Mouse (Mus musculus) kidney, embryonic 14.5 days (tissue): ENCODE measurements around the gene Phc1. TPM values are rescaled to one million over a fixed set of nuclear protein-coding genes. Genes with fewer than 3 reads are reported as not detected.
"Not testable (repeated sequence)": the region's sequence is repeated elsewhere in the genome, so short reads cannot be mapped to it uniquely, and the experiment has no call there.

Experiments
- ATAC-seq: fragments of 200-750 bp; cut with Nextera tagmentation; 2 replicates; pipeline ENCODE4 v1.8.0; 2017; ENCODE audit warnings: moderate number of reproducible peaks, mild to moderate bottlenecking, moderate TSS enrichment, moderate library complexity; ENCODE audit not compliant: low FRiP score, low TSS enrichment
- H3K27ac ChIP-seq: fragments of 300-500 bp; sonication (generic); 2 replicates; pipeline ENCODE4 v1.5.1; 2014; ENCODE audit warnings: low read depth, mild to moderate bottlenecking, low read length, moderate library complexity, mixed read lengths
- H3K27me3 ChIP-seq: fragments of 300-500 bp; sonication (generic); 2 replicates; pipeline ENCODE4 v1.6.1; 2014; ENCODE audit warnings: mild to moderate bottlenecking, low read length; ENCODE audit not compliant: control insufficient read depth, insufficient read depth
- H3K36me3 ChIP-seq: fragments of 300-500 bp; sonication (generic); 2 replicates; pipeline ENCODE4 v1.6.1; 2014; ENCODE audit warnings: low read length, mixed read lengths; ENCODE audit not compliant: control insufficient read depth, insufficient read depth
- H3K4me1 ChIP-seq: fragments of 300-500 bp; sonication (generic); 2 replicates; pipeline ENCODE4 v1.6.1; 2014; ENCODE audit warnings: low read length, mixed read lengths; ENCODE audit not compliant: control insufficient read depth, insufficient read depth
- H3K4me2 ChIP-seq: fragments of 300-500 bp; sonication (generic); replicated peaks from 2 replicates; pipeline ENCODE4 v1.6.1; 2014; ENCODE audit warnings: low read depth, mild to moderate bottlenecking, low read length
- H3K4me3 ChIP-seq: fragments of 300-500 bp; sonication (generic); 2 replicates; pipeline ENCODE4 v1.5.1; 2014; ENCODE audit warnings: mild to moderate bottlenecking, low read length
- H3K9ac ChIP-seq: fragments of 300-500 bp; sonication (generic); 2 replicates; pipeline ENCODE4 v1.6.1; 2014; ENCODE audit warnings: low read depth, mild to moderate bottlenecking, low read length, moderate library complexity
- H3K9me3 ChIP-seq: fragments of 300-500 bp; sonication (generic); 2 replicates; pipeline ENCODE4 v1.6.1; 2016; ENCODE audit warnings: low read length; ENCODE audit not compliant: control insufficient read depth
- WGBS: fragments of 180-500 bp; shearing (Covaris S2); extraction: QIAGEN DNeasy Blood & Tissue Kit; methylation state at CpG from one replicate; pipeline ENCODE4 v1.1.7; 2014; 5-methylcytosine and 5-hydroxymethylcytosine counted together
- polyA plus RNA-seq: library from polyadenylated mRNA; unstranded; fragments of >200 nt; fragmentation: Nextera tagmentation; extraction: Ambion mirVana; gene quantifications from 2 replicates; pipeline ENCODE4 v1.2.1, GENCODE M21; 2014

The Phc1 gene
- polyA plus RNA-seq, 1 experiment from 2014 or later = 29.4 TPM

DNA sequence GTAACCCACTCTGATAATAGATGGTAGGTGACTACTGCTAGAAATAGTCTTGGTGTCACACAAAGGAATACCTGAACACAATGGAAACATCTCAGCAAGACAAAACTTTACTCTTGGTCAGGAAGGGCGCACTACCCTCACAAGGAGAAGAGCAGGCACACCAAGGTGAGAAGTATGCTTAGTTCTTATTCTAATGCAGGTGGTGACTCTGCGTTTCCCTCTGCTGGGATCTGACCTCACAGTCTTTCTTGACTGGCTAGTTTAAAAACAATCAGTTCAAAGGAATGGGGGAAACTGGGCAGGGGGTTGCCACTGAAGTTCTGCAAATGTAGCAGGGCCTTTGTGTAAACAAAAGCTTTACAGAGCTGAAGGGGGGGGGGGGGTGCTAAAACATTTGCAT lies 25.9 kb upstream of the Phc1 start:
- Histone ChIP-seq H3K4me1 (no peaks in the 10 kb centered on the region), H3K4me2 (no peak overlapping the region), H3K27me3 (no peaks in the 10 kb centered on the region), H3K27ac (no peak overlapping the region), H3K9ac (no peak overlapping the region), H3K9me3 (no peaks in the 10 kb centered on the region), H3K4me3 (no peak overlapping the region), H3K36me3 (no peaks in the 10 kb centered on the region)
- WGBS = 50% methylated on average over 2 of the region's 2 CpGs
- ATAC-seq = no peak

DNA sequence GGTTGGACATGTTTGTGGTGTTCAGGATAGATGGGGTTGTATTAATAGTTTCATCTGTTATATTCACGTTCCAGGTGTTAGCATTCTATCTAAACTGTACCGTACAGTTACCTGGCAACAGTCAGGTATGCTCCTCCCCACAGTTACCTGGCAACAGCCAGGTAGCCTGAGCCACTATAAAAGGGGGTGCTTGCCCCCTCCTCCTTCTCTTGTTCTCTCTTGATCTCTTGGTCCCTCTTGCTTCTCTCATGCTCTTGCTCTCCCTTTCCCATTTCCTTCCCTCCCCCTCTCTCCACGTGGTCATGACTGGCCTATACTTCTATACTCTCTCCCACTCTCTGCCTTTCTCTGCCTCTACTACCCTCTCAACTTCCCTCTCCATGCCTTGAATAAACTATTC lies 25.3 kb upstream of the Phc1 start:
- ATAC-seq = no peak
- Histone ChIP-seq H3K4me3 (no peak overlapping the region), H3K4me1 (no peaks in the 10 kb centered on the region), H3K36me3 (no peaks in the 10 kb centered on the region), H3K27ac (no peak overlapping the region), H3K27me3 (no peaks in the 10 kb centered on the region), H3K4me2 (no peak overlapping the region), H3K9me3 (no peaks in the 10 kb centered on the region), H3K9ac (no peak overlapping the region)
- 53% methylated on average over 3 of the region's 3 CpGs for WGBS

DNA sequence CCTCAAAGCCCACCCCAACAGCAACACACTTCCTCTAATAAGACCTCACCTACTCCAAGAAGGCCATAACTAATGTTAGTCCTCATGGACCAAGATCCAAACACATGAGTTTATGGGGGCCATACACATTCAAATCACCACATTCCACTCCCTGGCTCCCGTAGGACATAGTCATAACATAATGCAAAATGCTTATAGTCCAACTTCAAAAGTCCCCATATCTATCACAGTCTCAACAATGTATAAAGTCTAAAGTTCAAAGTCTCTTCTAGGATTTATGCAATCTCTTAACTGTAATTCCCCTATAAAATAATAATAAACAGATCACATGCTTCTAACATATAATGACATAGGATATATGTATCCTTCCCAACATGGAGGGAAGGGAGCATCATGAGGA lies 16.7 kb upstream of the Phc1 start:
- 88% methylated on average over 1 of the region's 1 CpGs for WGBS
- H3K9me3 ChIP-seq = no peaks in the 10 kb centered on the region
- no peaks in the 10 kb centered on the region for H3K27me3 ChIP-seq
- no peaks in the 10 kb centered on the region for H3K36me3 ChIP-seq
- H3K27ac ChIP-seq = no peak overlapping the region
- no peak overlapping the region for H3K4me2 ChIP-seq
- no peak overlapping the region for H3K4me3 ChIP-seq
- ATAC-seq = no peak
- no peaks in the 10 kb centered on the region for H3K4me1 ChIP-seq
- H3K9ac ChIP-seq = no peak overlapping the region

DNA sequence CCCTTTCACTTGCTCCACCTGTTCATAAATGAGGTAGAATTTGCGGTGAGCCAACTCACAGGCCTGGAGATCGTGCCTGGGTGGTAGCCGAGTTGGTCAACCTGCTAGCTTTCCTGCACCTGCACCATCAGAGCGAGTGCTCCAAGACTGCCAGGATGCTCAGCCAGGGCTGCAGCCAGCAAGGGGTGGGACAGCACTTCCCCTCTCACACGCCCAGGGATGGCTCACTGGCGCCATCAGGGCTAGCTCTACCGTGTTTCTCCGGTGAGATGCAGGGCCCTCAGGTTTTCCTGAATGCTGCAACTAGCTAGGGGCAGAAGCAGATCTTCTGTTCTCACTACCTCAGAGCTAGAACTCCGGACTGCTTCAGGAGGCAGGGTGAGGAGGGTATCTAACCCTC lies 15.5 kb upstream of the Phc1 start:
- no peak for ATAC-seq
- Histone ChIP-seq H3K36me3 (no peaks in the 10 kb centered on the region), H3K4me3 (no peak overlapping the region), H3K27ac (no peak overlapping the region), H3K9me3 (no peaks in the 10 kb centered on the region), H3K4me2 (no peak overlapping the region), H3K9ac (no peak overlapping the region), H3K27me3 (no peaks in the 10 kb centered on the region), H3K4me1 (no peaks in the 10 kb centered on the region)
- 67% methylated on average over 9 of the region's 9 CpGs for WGBS

DNA sequence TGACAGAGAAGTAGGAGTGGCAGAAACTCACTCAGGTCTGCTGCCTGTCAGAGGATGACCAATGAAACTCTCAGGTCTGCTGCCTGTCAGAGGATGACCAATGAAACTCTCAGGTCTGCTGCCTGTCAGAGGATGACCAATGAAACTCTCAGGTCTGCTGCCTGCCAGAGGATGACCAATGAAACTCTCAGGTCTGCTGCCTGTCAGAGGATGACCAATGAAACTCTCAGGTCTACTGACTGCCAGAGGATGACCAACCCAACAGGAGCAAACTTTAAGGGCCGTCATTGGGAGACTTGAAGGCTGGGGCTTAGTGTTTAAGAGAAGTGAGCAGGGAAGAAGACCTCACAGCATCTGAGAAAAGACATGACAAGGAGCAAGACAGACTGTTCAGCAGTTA lies 7.0 kb upstream of the Phc1 start:
- not testable (repeated sequence) for H3K4me3 ChIP-seq, ATAC-seq, H3K4me1 ChIP-seq, H3K36me3 ChIP-seq, H3K4me2 ChIP-seq, H3K9me3 ChIP-seq, H3K9ac ChIP-seq, H3K27me3 ChIP-seq, H3K27ac ChIP-seq
- 52% methylated on average over 1 of the region's 1 CpGs for WGBS

DNA sequence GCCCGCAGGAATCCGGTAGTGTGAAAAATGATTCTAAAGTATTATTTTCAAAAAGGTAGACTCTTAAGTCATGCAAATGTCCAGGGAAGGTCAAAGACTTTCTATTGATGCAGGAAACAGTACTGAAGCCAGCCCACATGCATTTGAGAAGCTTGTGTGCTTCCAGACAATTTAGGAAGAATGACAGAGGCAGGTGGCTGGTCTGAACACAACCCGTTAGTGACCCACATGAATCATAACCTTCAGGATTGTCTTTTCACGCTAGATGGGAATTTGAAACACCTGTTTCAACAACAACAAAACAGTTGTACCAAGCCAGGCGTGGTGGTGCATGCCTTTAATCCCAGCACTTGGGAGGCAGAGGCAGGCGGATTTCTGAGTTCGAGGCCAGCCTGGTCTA lies 6.0 kb upstream of the Phc1 start:
- 81% methylated on average over 6 of the region's 7 CpGs for WGBS
- no peaks in the 10 kb centered on the region for H3K27me3 ChIP-seq
- no peak for ATAC-seq
- peaks cover 8% of the 10 kb centered on the region for H3K4me1 ChIP-seq
- H3K9ac ChIP-seq = no peak overlapping the region
- no peaks in the 10 kb centered on the region for H3K9me3 ChIP-seq
- no peaks in the 10 kb centered on the region for H3K36me3 ChIP-seq
- no peak overlapping the region for H3K4me2 ChIP-seq
- H3K4me3 ChIP-seq = no peak overlapping the region
- H3K27ac ChIP-seq = no peak overlapping the region

DNA sequence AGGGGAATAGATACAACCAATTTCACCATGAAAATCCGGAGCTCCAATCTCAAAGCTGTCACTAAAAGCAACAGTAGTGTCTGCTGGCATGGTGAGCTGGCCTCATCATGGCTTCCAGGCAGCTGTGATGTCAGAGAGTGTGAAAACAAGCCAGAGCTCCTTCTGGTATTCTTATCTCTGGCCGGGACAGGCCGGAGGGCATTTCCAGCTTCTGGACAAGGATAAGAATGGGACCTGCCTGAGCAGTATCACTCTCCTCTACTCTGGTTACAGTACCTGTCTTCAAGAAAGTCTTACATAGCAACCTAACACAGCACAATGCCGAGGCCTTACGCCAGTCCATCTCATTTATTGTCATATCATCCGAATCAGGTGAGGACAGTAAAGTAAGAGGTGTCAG lies 5.4 kb upstream of the Phc1 start:
- Histone ChIP-seq H3K4me1 (peaks cover 8% of the 10 kb centered on the region), H3K4me2 (no peak overlapping the region), H3K27ac (no peak overlapping the region), H3K36me3 (no peaks in the 10 kb centered on the region), H3K9ac (no peak overlapping the region), H3K4me3 (no peak overlapping the region), H3K9me3 (no peaks in the 10 kb centered on the region), H3K27me3 (no peaks in the 10 kb centered on the region)
- no peak for ATAC-seq
- 81% methylated on average over 6 of the region's 6 CpGs for WGBS

DNA sequence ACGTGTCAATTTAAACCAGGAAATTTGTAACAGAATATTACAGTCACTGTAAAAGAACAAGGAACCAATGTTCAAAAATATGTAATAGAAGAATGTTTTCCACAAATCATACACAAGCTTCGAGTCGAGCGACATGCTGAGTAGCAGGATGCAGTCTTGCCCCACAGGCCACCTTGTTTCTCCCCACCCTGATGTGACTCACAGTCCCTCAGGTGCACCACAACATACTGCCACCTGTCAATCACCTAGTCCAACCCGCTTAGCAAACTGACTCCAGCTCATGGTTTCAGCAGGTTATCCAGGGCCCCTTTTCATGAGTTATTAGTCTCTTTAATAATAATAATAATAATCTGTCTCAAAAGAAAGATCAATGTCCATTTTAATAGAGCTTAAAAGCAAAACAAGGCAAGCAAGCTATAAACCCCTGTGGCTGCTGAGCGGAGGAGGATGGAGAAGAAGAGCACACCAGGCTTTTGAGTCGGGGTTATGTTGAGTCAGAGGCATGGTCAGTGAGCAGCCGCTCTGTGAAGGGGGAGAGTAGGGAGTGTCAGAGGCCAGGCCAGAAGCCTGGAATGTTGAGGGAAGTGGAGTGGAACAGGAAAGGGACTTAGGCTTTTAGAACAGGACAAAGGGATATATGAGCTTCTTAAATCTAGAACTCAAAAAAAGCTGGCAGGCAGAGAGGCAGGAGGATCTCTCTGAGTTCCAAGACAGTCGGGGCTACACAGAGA lies 4.2 kb upstream of the Phc1 start:
- Histone ChIP-seq H3K9me3 (no peaks in the 10 kb centered on the region), H3K27me3 (no peaks in the 10 kb centered on the region), H3K4me2 (no peak overlapping the region), H3K27ac (peak overlapping the region; percentile 6; the same call in 1 of the 2 replicates), H3K4me1 (peaks cover 8% of the 10 kb centered on the region), H3K4me3 (no peak overlapping the region), H3K9ac (no peak overlapping the region), H3K36me3 (no peaks in the 10 kb centered on the region)
- WGBS = 38% methylated on average over 9 of the region's 9 CpGs
- ATAC-seq = peak; percentile 58

DNA sequence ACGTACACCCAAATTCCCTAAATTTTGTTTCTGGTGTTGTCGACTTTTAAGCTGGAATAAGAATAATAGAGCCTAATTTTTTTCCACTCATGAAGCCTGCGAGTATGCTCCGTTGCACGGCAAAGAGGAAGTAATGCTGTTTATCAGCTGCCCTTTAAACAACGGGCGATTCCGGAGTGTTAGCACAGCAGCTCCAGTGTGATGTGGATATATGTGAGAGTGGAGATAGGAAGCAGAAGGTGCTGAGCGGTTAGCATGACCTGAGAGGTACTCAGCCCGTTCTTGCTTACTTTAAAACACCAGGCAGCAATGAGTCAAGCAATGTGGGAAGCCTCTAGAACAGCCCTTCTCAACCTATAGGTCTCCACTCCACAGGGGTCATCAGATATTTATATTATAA lies 3.4 kb upstream of the Phc1 start:
- no peak for ATAC-seq
- Histone ChIP-seq H3K4me1 (peaks cover 10% of the 10 kb centered on the region), H3K27ac (no peak overlapping the region), H3K9me3 (no peaks in the 10 kb centered on the region), H3K27me3 (no peaks in the 10 kb centered on the region), H3K36me3 (no peaks in the 10 kb centered on the region), H3K4me2 (no peak overlapping the region), H3K4me3 (no peak overlapping the region), H3K9ac (no peak overlapping the region)
- 47% methylated on average over 10 of the region's 10 CpGs for WGBS
